Mouse (Mus musculus) macrophage (primary cell): ENCODE measurements at regions not wholly inside any gene's neighbourhood (a gene's known extent, or its start where the extent isn't known, plus 50 kb on each side); places are given as distances from the start of the nearest gene placed in this dataset.
"Not testable (repeated sequence)": the region's sequence is repeated elsewhere in the genome, so short reads cannot be mapped to it uniquely, and the experiment has no call there.

Experiments used
- H3K27ac ChIP-seq: fragments of 350-480 bp; formaldehyde crosslinking; 2 replicates; pipeline ENCODE4 v1.9.0; 2021
- H3K36me3 ChIP-seq: fragments of 350-480 bp; formaldehyde crosslinking; 2 replicates; pipeline ENCODE4 v1.9.0; 2021; ENCODE audit errors: inconsistent target
- H3K4me3 ChIP-seq: fragments of 350-480 bp; formaldehyde crosslinking; 2 replicates; pipeline ENCODE4 v1.9.0; 2021; ENCODE audit errors: inconsistent target
- H3K79me2 ChIP-seq: fragments of 350-480 bp; formaldehyde crosslinking; 2 replicates; pipeline ENCODE4 v1.9.0; 2021; ENCODE audit errors: inconsistent target
- WGBS: methylation state at CpG from one replicate; pipeline ENCODE4 v1.1.7; 2026; ENCODE audit warnings: inconsistent platforms; ENCODE audit not compliant: missing documents; 5-methylcytosine and 5-hydroxymethylcytosine counted together

GRCm38 (mm10) chr14:48815941-48816340 lies 142.3 kb upstream of the Otx2 start:
- H3K27ac ChIP-seq, result no peak overlapping the region
- no peaks in the 10 kb centered on the region for H3K36me3 ChIP-seq
- H3K4me3 ChIP-seq, result no peak overlapping the region
- WGBS, result 91% methylated on average over 3 of the region's 3 CpGs
- H3K79me2 ChIP-seq, result no peaks in the 10 kb centered on the region

GRCm38 (mm10) chr14:48815231-48815728 lies 141.7 kb upstream of the Otx2 start:
- H3K36me3 ChIP-seq, result no peaks in the 10 kb centered on the region
- H3K27ac ChIP-seq, result no peak overlapping the region
- no peaks in the 10 kb centered on the region for H3K79me2 ChIP-seq
- H3K4me3 ChIP-seq, result no peak overlapping the region
- 94% methylated on average over 3 of the region's 8 CpGs for WGBS

GRCm38 (mm10) chr14:48812741-48813495 lies 139.3 kb upstream of the Otx2 start:
- Histone ChIP-seq H3K79me2 (no peaks in the 10 kb centered on the region), H3K27ac (no peak overlapping the region), H3K4me3 (no peak overlapping the region), H3K36me3 (no peaks in the 10 kb centered on the region)
- 95% methylated on average over 11 of the region's 11 CpGs for WGBS

GRCm38 (mm10) chr14:48804098-48804497 lies 130.5 kb upstream of the Otx2 start:
- H3K36me3 ChIP-seq, result no peaks in the 10 kb centered on the region
- H3K27ac ChIP-seq, result no peak overlapping the region
- no peak overlapping the region for H3K4me3 ChIP-seq
- 89% methylated on average over 4 of the region's 4 CpGs for WGBS
- H3K79me2 ChIP-seq, result no peaks in the 10 kb centered on the region

- H3K4me3 ChIP-seq, result no peak overlapping the region
- no peaks in the 10 kb centered on the region for H3K79me2 ChIP-seq
- 80% methylated on average over 12 of the region's 14 CpGs for WGBS
- H3K27ac ChIP-seq, result no peak overlapping the region
- no peaks in the 10 kb centered on the region for H3K36me3 ChIP-seq
Observed at GRCm38 (mm10) chr14:48801283-48801682, 127.7 kb upstream of the Otx2 start.

- Histone ChIP-seq H3K4me3 (no peak overlapping the region), H3K79me2 (no peaks in the 10 kb centered on the region), H3K27ac (no peak overlapping the region), H3K36me3 (no peaks in the 10 kb centered on the region)
- 54% methylated on average over 5 of the region's 5 CpGs for WGBS
Observed at GRCm38 (mm10) chr14:48800857-48801256, 127.2 kb upstream of the Otx2 start.

GRCm38 (mm10) chr14:48800100-48800449 lies 126.5 kb upstream of the Otx2 start:
- 85% methylated on average over 4 of the region's 4 CpGs for WGBS
- H3K36me3 ChIP-seq, result no peaks in the 10 kb centered on the region
- H3K4me3 ChIP-seq, result no peak overlapping the region
- H3K27ac ChIP-seq, result no peak overlapping the region
- no peaks in the 10 kb centered on the region for H3K79me2 ChIP-seq

GRCm38 (mm10) chr14:48799442-48800099 lies 126.0 kb upstream of the Otx2 start:
- no peaks in the 10 kb centered on the region for H3K79me2 ChIP-seq
- 83% methylated on average over 10 of the region's 10 CpGs for WGBS
- no peaks in the 10 kb centered on the region for H3K36me3 ChIP-seq
- H3K27ac ChIP-seq, result no peak overlapping the region
- no peak overlapping the region for H3K4me3 ChIP-seq

GRCm38 (mm10) chr14:48791507-48791906 lies 117.9 kb upstream of the Otx2 start:
- H3K79me2 ChIP-seq, result no peaks in the 10 kb centered on the region
- H3K27ac ChIP-seq, result no peak overlapping the region
- no peak overlapping the region for H3K4me3 ChIP-seq
- H3K36me3 ChIP-seq, result no peaks in the 10 kb centered on the region
- 78% methylated on average over 5 of the region's 5 CpGs for WGBS

GRCm38 (mm10) chr14:48779327-48779726 lies 105.7 kb upstream of the Otx2 start:
- Histone ChIP-seq H3K4me3 (no peak overlapping the region), H3K79me2 (no peaks in the 10 kb centered on the region), H3K36me3 (no peaks in the 10 kb centered on the region), H3K27ac (no peak overlapping the region)
- 50% methylated on average over 1 of the region's 1 CpGs for WGBS

- WGBS, result 93% methylated on average over 9 of the region's 9 CpGs
- Histone ChIP-seq H3K79me2 (no peaks in the 10 kb centered on the region), H3K27ac (no peak overlapping the region), H3K4me3 (no peak overlapping the region), H3K36me3 (no peaks in the 10 kb centered on the region)
Observed at GRCm38 (mm10) chr14:48770832-48771231, 97.2 kb upstream of the Otx2 start.

GRCm38 (mm10) chr14:48762691-48763090 lies 89.1 kb upstream of the Otx2 start:
- Histone ChIP-seq H3K27ac (no peak overlapping the region), H3K36me3 (no peaks in the 10 kb centered on the region)
- WGBS, result 93% methylated on average over 5 of the region's 5 CpGs

GRCm38 (mm10) chr14:48761002-48761648 lies 87.5 kb upstream of the Otx2 start:
- H3K27ac ChIP-seq, result no peak overlapping the region
- H3K36me3 ChIP-seq, result no peaks in the 10 kb centered on the region
- no peaks in the 10 kb centered on the region for H3K79me2 ChIP-seq
- no peak overlapping the region for H3K4me3 ChIP-seq
- 80% methylated on average over 7 of the region's 7 CpGs for WGBS

More at GRCm38 (mm10) chr14:48762691-48763090, 89.1 kb upstream of the Otx2 start:
- Histone ChIP-seq H3K4me3 (no peak overlapping the region), H3K79me2 (no peaks in the 10 kb centered on the region)

- WGBS, result 81% methylated on average over 5 of the region's 5 CpGs
- H3K4me3 ChIP-seq, H3K79me2 ChIP-seq, H3K27ac ChIP-seq, H3K36me3 ChIP-seq: not testable (repeated sequence)
Observed at GRCm38 (mm10) chr14:48755096-48755495, 81.5 kb upstream of the Otx2 start.

GRCm38 (mm10) chr14:48754080-48754720 lies 80.6 kb upstream of the Otx2 start:
- no peak overlapping the region for H3K4me3 ChIP-seq
- no peaks in the 10 kb centered on the region for H3K36me3 ChIP-seq
- H3K79me2 ChIP-seq, result no peaks in the 10 kb centered on the region
- 75% methylated on average over 11 of the region's 11 CpGs for WGBS
- no peak overlapping the region for H3K27ac ChIP-seq
